Comparison of ENCODE assay signal across 8 mouse cellular contexts in genomic region chr2:3512076-3512475, GRCm38 (mm10). TPM values are rescaled to one million over a fixed set of nuclear protein-coding genes. Genes with fewer than 3 reads are reported as not detected.
DNase-seq lines count a peak whose midpoint lies in the region; ATAC-seq and TF ChIP-seq lines count a peak whose summit lies in the region.

No protein-coding gene starts in this region.

- peak overlapping the region; percentile 96 for H3K4me2 ChIP-seq in heart, postnatal 0 days (ENCODE audit: low read depth, low read length)
- H3K4me2 ChIP-seq in limb, embryonic 11.5 days (ENCODE audit: low read depth, severe bottlenecking) = peak overlapping the region; percentile 69

- H3K4me3 ChIP-seq in ES-Bruce4 (ENCODE audit: low read depth, low read length) = peak overlapping the region; percentile 79
- peak overlapping the region; percentile 78 for H3K4me3 ChIP-seq in heart, postnatal 0 days (ENCODE audit: low read depth, low read length)
- H3K4me3 ChIP-seq in limb, embryonic 11.5 days (ENCODE audit: low read depth, low read length) = peak overlapping the region; percentile 91
- peak overlapping the region; percentile 86 for H3K4me3 ChIP-seq in midbrain, embryonic 10.5 days

- TF ChIP-seq POLR2A in ES-Bruce4 (IDR thresholded peaks at IDR 0.05; ENCODE audit: insufficient read depth, low read length) = no peak

- H3K4me1 ChIP-seq in ES-Bruce4 (ENCODE audit: control insufficient read depth, insufficient read depth, low read length) = no peaks in the 10 kb centered on the region
- peaks cover 7% of the 10 kb centered on the region for H3K4me1 ChIP-seq in heart, postnatal 0 days (ENCODE audit: control insufficient read depth, insufficient read depth)
- H3K4me1 ChIP-seq in limb, embryonic 11.5 days (ENCODE audit: control insufficient read depth, insufficient read depth, low read length) = 0 out of 2 replicates have a peak, but pooled peaks cover 6% of the 10 kb centered on the region
- peaks cover 15% of the 10 kb centered on the region for H3K4me1 ChIP-seq in midbrain, embryonic 10.5 days

- no peak for ATAC-seq in heart, postnatal 0 days (ENCODE audit: insufficient read depth, low read depth)
- ATAC-seq in limb, embryonic 11.5 days (ENCODE audit: insufficient number of reproducible peaks, low FRiP score, low TSS enrichment, low read depth) = no peak

- no peaks in the 10 kb centered on the region for H3K9me3 ChIP-seq in ES-Bruce4 (replicated peaks; ENCODE audit: control insufficient read depth, insufficient read depth, low read length, poor library complexity, severe bottlenecking)
- no peaks in the 10 kb centered on the region for H3K9me3 ChIP-seq in heart, postnatal 0 days (replicated peaks; ENCODE audit: control insufficient read depth, low read length)
- no peaks in the 10 kb centered on the region for H3K9me3 ChIP-seq in limb, embryonic 11.5 days (ENCODE audit: control insufficient read depth, low read length)
- H3K9me3 ChIP-seq in midbrain, embryonic 10.5 days (replicated peaks) = no peaks in the 10 kb centered on the region

- H3K27ac ChIP-seq in ES-Bruce4 (ENCODE audit: insufficient read depth, low read length) = no peak overlapping the region
- peak overlapping the region; percentile 83 for H3K27ac ChIP-seq in heart, postnatal 0 days (ENCODE audit: low read depth)
- no peak overlapping the region for H3K27ac ChIP-seq in limb, embryonic 11.5 days (replicated peaks; ENCODE audit: low read depth, low read length)
- H3K27ac ChIP-seq in midbrain, embryonic 10.5 days (replicated peaks) = peak overlapping the region; percentile 91

- TF ChIP-seq CTCF in ES-Bruce4 (IDR thresholded peaks at IDR 0.05; ENCODE audit: low read depth, low read length) = no peak
- no peak for TF ChIP-seq CTCF in heart, postnatal 0 days (IDR thresholded peaks at IDR 0.05; ENCODE audit: low read depth)

- DNase-seq in adrenal gland, adult 8-10 months = peak; percentile 17
- no peak for DNase-seq in adrenal gland, postnatal 4 days (ENCODE audit: low spot score in 2 of 2)
- peak; percentile 49 to 62 for DNase-seq in cerebellum, postnatal 10 days
- peak; percentile 16 for DNase-seq in heart, postnatal 0 days (ENCODE audit: low spot score)
- DNase-seq in limb, embryonic 11.5 days (ENCODE audit: low spot score) = peak; percentile 68
- DNase-seq in midbrain, embryonic 10.5 days (ENCODE audit: low spot score) = peak; percentile 49
- peak; percentile 48 for DNase-seq in thymus, postnatal 0 days (ENCODE audit: low spot score)

- H3K27me3 ChIP-seq in ES-Bruce4 (ENCODE audit: control insufficient read depth, insufficient read depth, low read length, poor library complexity, severe bottlenecking) = no peaks in the 10 kb centered on the region
- no peaks in the 10 kb centered on the region for H3K27me3 ChIP-seq in heart, postnatal 0 days (ENCODE audit: control insufficient read depth, insufficient read depth, low read length)
- H3K27me3 ChIP-seq in limb, embryonic 11.5 days (ENCODE audit: control insufficient read depth, insufficient read depth, low read length) = no peaks in the 10 kb centered on the region
- no peaks in the 10 kb centered on the region for H3K27me3 ChIP-seq in midbrain, embryonic 10.5 days (ENCODE audit: low read depth, poor library complexity, severe bottlenecking)

- peaks cover 31% of the 10 kb centered on the region for H3K36me3 ChIP-seq in ES-Bruce4 (ENCODE audit: control insufficient read depth, insufficient read depth, low read length, poor library complexity, severe bottlenecking)
- peaks cover 31% of the 10 kb centered on the region for H3K36me3 ChIP-seq in heart, postnatal 0 days (replicated peaks; ENCODE audit: control insufficient read depth, insufficient read depth, low read length)
- H3K36me3 ChIP-seq in limb, embryonic 11.5 days (ENCODE audit: control insufficient read depth, insufficient read depth, low read length) = peaks cover 12% of the 10 kb centered on the region
- peaks cover 41% of the 10 kb centered on the region for H3K36me3 ChIP-seq in midbrain, embryonic 10.5 days

- peak overlapping the region; percentile 80 for H3K9ac ChIP-seq in ES-Bruce4 (ENCODE audit: low read depth, poor library complexity, severe bottlenecking)
- peak overlapping the region; percentile 87 for H3K9ac ChIP-seq in heart, postnatal 0 days (replicated peaks; ENCODE audit: low read depth, low read length)
- H3K9ac ChIP-seq in limb, embryonic 11.5 days (ENCODE audit: low read length) = peak overlapping the region; percentile 89

- under 1% methylated on average over 15 of the region's 15 CpGs for WGBS in heart, postnatal 0 days
- under 1% methylated on average over 15 of the region's 15 CpGs for WGBS in limb, embryonic 11.5 days
- under 1% methylated on average over 15 of the region's 15 CpGs for WGBS in midbrain, embryonic 10.5 days

- no peak for TF ChIP-seq EP300 in ES-Bruce4 (IDR thresholded peaks at IDR 0.05; ENCODE audit: insufficient read depth, low read depth, low read length)
- no peak for TF ChIP-seq EP300 in heart, postnatal 0 days (IDR thresholded peaks at IDR 0.05; ENCODE audit: low read depth)

RNA-seq across cellular contexts. Expression of gene Gm45902, which starts 0.5 kb away (rescaled TPM):
- 1 to 10 TPM; 2.4 to 4.3 (median 3.6) TPM for total RNA-seq in adrenal gland, adult 8-10 months (2022)
- total RNA-seq in adrenal gland, postnatal 4 days (2021) = 1 to 10 TPM; 4.8 to 5.7 TPM
- polyA plus RNA-seq in ES-Bruce4 (2011; ENCODE audit: insufficient read depth, insufficient read length, low read depth, missing spikeins) = 4.4 and 4.7 TPM in 2 replicates
- total RNA-seq in heart, postnatal 0 days (2014; rRNA removed; ENCODE audit: low replicate concordance) = 1.8 and 2.6 TPM in 2 replicates
- polyA plus RNA-seq in heart, postnatal 0 days (2015; fragmentation: Nextera tagmentation; extraction: Ambion mirVana) = 1.5 and 1.7 TPM in 2 replicates
- polyA plus RNA-seq in limb, embryonic 11.5 days (2014; fragmentation: Nextera tagmentation; extraction: Ambion mirVana) = 7.9 and 8.0 TPM in 2 replicates
- polyA plus RNA-seq in midbrain, embryonic 10.5 days (2016; fragmentation: Nextera tagmentation; extraction: Ambion mirVana) = 9.9 and 10.9 TPM in 2 replicates
- polyA plus RNA-seq in thymus, postnatal 0 days (2015; fragmentation: Nextera tagmentation; extraction: Ambion mirVana) = 3.8 and 4.5 TPM in 2 replicates

RNA-seq across cellular contexts. Expression of gene Hspa14, which starts 0.5 kb away (rescaled TPM):
- total RNA-seq in adrenal gland, adult 8-10 months (2022) = 10 to 100 TPM; 35.4 to 53.3 (median 45.4) TPM
- total RNA-seq in adrenal gland, postnatal 4 days (2021) = 10 to 100 TPM; 59.5 to 61.7 TPM
- 111 and 128 TPM in 2 replicates for polyA plus RNA-seq in ES-Bruce4 (2011; ENCODE audit: insufficient read depth, insufficient read length, low read depth, missing spikeins)
- 46.9 and 54.5 TPM in 2 replicates for total RNA-seq in heart, postnatal 0 days (2014; rRNA removed; ENCODE audit: low replicate concordance)
- 45.3 and 47.1 TPM in 2 replicates for polyA plus RNA-seq in heart, postnatal 0 days (2015; fragmentation: Nextera tagmentation; extraction: Ambion mirVana)
- 120 and 122 TPM in 2 replicates for polyA plus RNA-seq in limb, embryonic 11.5 days (2014; fragmentation: Nextera tagmentation; extraction: Ambion mirVana)
- 134 and 141 TPM in 2 replicates for polyA plus RNA-seq in midbrain, embryonic 10.5 days (2016; fragmentation: Nextera tagmentation; extraction: Ambion mirVana)
- 137 and 138 TPM in 2 replicates for polyA plus RNA-seq in thymus, postnatal 0 days (2015; fragmentation: Nextera tagmentation; extraction: Ambion mirVana)

RNA-seq across cellular contexts. Expression of gene Cdnf, which starts 0.8 kb away (rescaled TPM):
- total RNA-seq in adrenal gland, adult 8-10 months (2022) = 1 to 10 TPM; 2.6 to 6.2 (median 4.0) TPM
- 1 to 10 TPM; 1.8 to 2.1 TPM for total RNA-seq in adrenal gland, postnatal 4 days (2021)
- polyA plus RNA-seq in ES-Bruce4 (2011; ENCODE audit: insufficient read depth, insufficient read length, low read depth, missing spikeins) = 0.79 and 1.4 TPM in 2 replicates
- total RNA-seq in heart, postnatal 0 days (2014; rRNA removed; ENCODE audit: low replicate concordance) = 0.31 and 1.1 TPM in 2 replicates
- polyA plus RNA-seq in heart, postnatal 0 days (2015; fragmentation: Nextera tagmentation; extraction: Ambion mirVana) = 1.3 and 1.6 TPM in 2 replicates
- not detected in 2 replicates for polyA plus RNA-seq in limb, embryonic 11.5 days (2014; fragmentation: Nextera tagmentation; extraction: Ambion mirVana)
- polyA plus RNA-seq in midbrain, embryonic 10.5 days (2016; fragmentation: Nextera tagmentation; extraction: Ambion mirVana) = 0.16 and 0.47 TPM in 2 replicates
- 0.26 and 0.36 TPM in 2 replicates for polyA plus RNA-seq in thymus, postnatal 0 days (2015; fragmentation: Nextera tagmentation; extraction: Ambion mirVana)

RNA-seq across cellular contexts. Expression of gene Suv39h2, which starts 37.2 kb away (rescaled TPM):
- 1 to 10 TPM; 1.4 to 2.0 (median 1.6) TPM for total RNA-seq in adrenal gland, adult 8-10 months (2022)
- total RNA-seq in adrenal gland, postnatal 4 days (2021) = 1 to 10 TPM; 2.9 to 3.9 TPM
- 33.9 and 34.2 TPM in 2 replicates for polyA plus RNA-seq in ES-Bruce4 (2011; ENCODE audit: insufficient read depth, insufficient read length, low read depth, missing spikeins)
- total RNA-seq in heart, postnatal 0 days (2014; rRNA removed; ENCODE audit: low replicate concordance) = 1.7 and 2.7 TPM in 2 replicates
- polyA plus RNA-seq in heart, postnatal 0 days (2015; fragmentation: Nextera tagmentation; extraction: Ambion mirVana) = 2.1 and 2.2 TPM in 2 replicates
- polyA plus RNA-seq in limb, embryonic 11.5 days (2014; fragmentation: Nextera tagmentation; extraction: Ambion mirVana) = 46.4 and 49.2 TPM in 2 replicates
- polyA plus RNA-seq in midbrain, embryonic 10.5 days (2016; fragmentation: Nextera tagmentation; extraction: Ambion mirVana) = 36.3 and 40.5 TPM in 2 replicates
- 10.6 and 11.6 TPM in 2 replicates for polyA plus RNA-seq in thymus, postnatal 0 days (2015; fragmentation: Nextera tagmentation; extraction: Ambion mirVana)

RNA-seq across cellular contexts. Expression of gene Fam107b, which starts 58.2 kb away (rescaled TPM):
- total RNA-seq in adrenal gland, adult 8-10 months (2022) = 10 to 100 TPM in 3 of 4 experiments, 1 to 10 TPM in 1; 9.5 to 20.1 (median 14.6) TPM
- total RNA-seq in adrenal gland, postnatal 4 days (2021) = 10 to 100 TPM; 23.6 to 36.7 TPM
- 46.0 and 54.4 TPM in 2 replicates for polyA plus RNA-seq in ES-Bruce4 (2011; ENCODE audit: insufficient read depth, insufficient read length, low read depth, missing spikeins)
- 18.5 and 36.5 TPM in 2 replicates for total RNA-seq in heart, postnatal 0 days (2014; rRNA removed; ENCODE audit: low replicate concordance)
- 9.2 and 9.6 TPM in 2 replicates for polyA plus RNA-seq in heart, postnatal 0 days (2015; fragmentation: Nextera tagmentation; extraction: Ambion mirVana)
- polyA plus RNA-seq in limb, embryonic 11.5 days (2014; fragmentation: Nextera tagmentation; extraction: Ambion mirVana) = 61.0 and 61.9 TPM in 2 replicates
- 39.3 and 43.1 TPM in 2 replicates for polyA plus RNA-seq in midbrain, embryonic 10.5 days (2016; fragmentation: Nextera tagmentation; extraction: Ambion mirVana)
- 98.3 and 115 TPM in 2 replicates for polyA plus RNA-seq in thymus, postnatal 0 days (2015; fragmentation: Nextera tagmentation; extraction: Ambion mirVana)

Comparison
In these comparisons a context has a peak if more than half of its experiments do, and no peak if none do; other contexts are left out.
1. DNase-seq: peak in adrenal gland, adult 8-10 months (single experiment), cerebellum, postnatal 10 days (2 of 2), heart, postnatal 0 days (single experiment), limb, embryonic 11.5 days (single experiment), midbrain, embryonic 10.5 days (single experiment) and thymus, postnatal 0 days (single experiment); none in adrenal gland, postnatal 4 days (0 of 2).
2. H3K27ac ChIP-seq: peak in heart, postnatal 0 days (single experiment) and midbrain, embryonic 10.5 days (single experiment); none in ES-Bruce4 (single experiment) and limb, embryonic 11.5 days (single experiment).
3. Peak in every context shown above with its lines, with median percentiles within 50 percentile points of each other: H3K4me3 ChIP-seq and H3K9ac ChIP-seq.